Mouse (Mus musculus) limb, embryonic 10.5 days (tissue): ENCODE results near the gene Gna15. TPM values are rescaled to one million over a fixed set of nuclear protein-coding genes. Genes with fewer than 3 reads are reported as not detected.

Experiments
- DNase-seq: peaks from one replicate; pipeline ENCODE4 v3.0.0-alpha.2; 2017; ENCODE audit warnings: low spot score
- H3K27ac ChIP-seq: fragments of 300-500 bp; sonication (generic); 2 replicates; pipeline ENCODE4 v1.5.1; 2016; ENCODE audit warnings: mild to moderate bottlenecking
- H3K27me3 ChIP-seq: fragments of 300-500 bp; sonication (generic); 2 replicates; pipeline ENCODE4 v1.6.1; 2016; ENCODE audit warnings: low read depth, mild to moderate bottlenecking; ENCODE audit not compliant: poor library complexity, severe bottlenecking
- H3K36me3 ChIP-seq: fragments of 300-500 bp; sonication (generic); 2 replicates; pipeline ENCODE4 v1.6.1; 2016; ENCODE audit warnings: mild to moderate bottlenecking, moderate library complexity
- H3K4me1 ChIP-seq: fragments of 300-500 bp; sonication (generic); 2 replicates; pipeline ENCODE4 v1.6.1; 2016
- H3K4me3 ChIP-seq: fragments of 300-500 bp; sonication (generic); 2 replicates; pipeline ENCODE4 v1.5.1; 2016; ENCODE audit warnings: mild to moderate bottlenecking, moderate library complexity
- H3K9me3 ChIP-seq: fragments of 300-500 bp; sonication (generic); replicated peaks from 2 replicates; pipeline ENCODE4 v1.6.1; 2016; ENCODE audit warnings: mild to moderate bottlenecking
- WGBS: fragments of 180-500 bp; shearing (Covaris S2); methylation state at CpG from one replicate; pipeline ENCODE4 v1.1.7; 2016; 5-methylcytosine and 5-hydroxymethylcytosine counted together
- polyA plus RNA-seq: library from polyadenylated mRNA; unstranded; fragments of >200 nt; fragmentation: Nextera tagmentation; extraction: Ambion mirVana; gene quantifications from 2 replicates; pipeline ENCODE4 v1.2.1, GENCODE M21; 2016

The Gna15 gene
- polyA plus RNA-seq, 1 experiment from 2014 or later, result 0.80 TPM

DNA sequence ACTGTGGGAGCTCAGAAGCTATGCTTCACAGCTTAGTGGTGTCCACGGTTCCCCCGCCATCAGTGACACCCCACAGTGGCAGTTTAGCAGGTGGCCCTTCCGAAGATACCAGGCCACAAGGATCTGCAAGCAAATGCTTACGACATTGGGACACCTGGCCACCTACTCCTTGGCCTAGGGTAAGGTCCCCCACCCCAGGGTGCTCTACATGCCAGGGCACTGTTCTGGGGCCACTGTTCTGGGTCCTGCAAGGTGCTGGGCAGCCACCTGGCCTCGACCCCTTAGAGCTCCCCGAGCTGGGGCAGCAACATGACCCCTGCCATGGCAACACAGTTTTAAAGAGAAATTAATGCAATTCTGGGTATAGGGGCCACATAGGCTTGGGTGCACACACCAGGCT is 28.9 kb downstream of the Gna15 start:
- no peaks in the 10 kb centered on the region for H3K9me3 ChIP-seq
- peak overlapping the region; percentile 87 for H3K27ac ChIP-seq
- no peaks in the 10 kb centered on the region for H3K27me3 ChIP-seq
- no peak for DNase-seq
- 74% methylated on average over 6 of the region's 6 CpGs for WGBS
- peaks cover 42% of the 10 kb centered on the region for H3K4me1 ChIP-seq
- H3K36me3 ChIP-seq, result peaks cover 46% of the 10 kb centered on the region
- peak overlapping the region; percentile 90 for H3K4me3 ChIP-seq

DNA sequence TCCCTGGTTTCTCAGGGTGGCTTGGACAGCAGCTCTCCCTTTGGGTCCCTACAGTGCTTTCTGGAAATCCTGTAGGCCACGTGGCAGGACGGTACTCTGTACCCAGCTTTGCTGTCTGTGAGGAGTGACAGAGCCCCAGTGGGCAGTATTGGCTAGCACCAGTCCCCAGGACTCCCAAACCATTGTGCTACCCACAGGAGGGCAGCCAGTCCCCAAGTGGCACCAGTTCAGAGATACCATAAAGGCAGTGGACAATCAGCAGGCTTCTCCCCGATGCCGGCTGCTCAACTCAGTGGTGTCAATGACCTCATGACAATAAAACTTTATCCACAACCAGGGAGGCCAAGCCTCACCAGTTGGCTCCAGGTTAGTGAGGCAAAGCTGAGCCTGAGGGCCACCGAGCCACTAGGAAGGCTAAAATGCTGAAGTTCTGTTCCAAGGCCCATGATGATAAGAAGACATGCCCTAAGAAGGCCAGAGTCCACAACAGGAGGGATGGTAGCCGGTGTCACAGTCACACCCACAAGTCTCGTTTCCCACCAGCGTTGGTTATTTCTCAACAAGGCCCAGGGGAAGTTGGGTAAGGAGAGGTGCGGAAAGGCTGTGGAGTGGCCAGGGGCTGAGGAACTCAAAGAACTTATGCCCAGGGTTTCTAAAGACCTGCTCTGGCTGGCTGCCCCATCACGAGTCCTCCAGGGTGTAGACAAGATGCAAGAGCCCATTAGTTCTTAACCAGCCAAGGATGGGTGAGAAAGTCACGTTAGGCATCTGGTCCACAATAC is 29.6 kb downstream of the Gna15 start:
- peaks cover 41% of the 10 kb centered on the region for H3K4me1 ChIP-seq
- no peaks in the 10 kb centered on the region for H3K9me3 ChIP-seq
- H3K27me3 ChIP-seq, result no peaks in the 10 kb centered on the region
- H3K4me3 ChIP-seq, result peak overlapping the region; percentile 90
- H3K27ac ChIP-seq, result no peak overlapping the region
- 86% methylated on average over 11 of the region's 11 CpGs for WGBS
- peaks cover 53% of the 10 kb centered on the region for H3K36me3 ChIP-seq
- no peak for DNase-seq

DNA sequence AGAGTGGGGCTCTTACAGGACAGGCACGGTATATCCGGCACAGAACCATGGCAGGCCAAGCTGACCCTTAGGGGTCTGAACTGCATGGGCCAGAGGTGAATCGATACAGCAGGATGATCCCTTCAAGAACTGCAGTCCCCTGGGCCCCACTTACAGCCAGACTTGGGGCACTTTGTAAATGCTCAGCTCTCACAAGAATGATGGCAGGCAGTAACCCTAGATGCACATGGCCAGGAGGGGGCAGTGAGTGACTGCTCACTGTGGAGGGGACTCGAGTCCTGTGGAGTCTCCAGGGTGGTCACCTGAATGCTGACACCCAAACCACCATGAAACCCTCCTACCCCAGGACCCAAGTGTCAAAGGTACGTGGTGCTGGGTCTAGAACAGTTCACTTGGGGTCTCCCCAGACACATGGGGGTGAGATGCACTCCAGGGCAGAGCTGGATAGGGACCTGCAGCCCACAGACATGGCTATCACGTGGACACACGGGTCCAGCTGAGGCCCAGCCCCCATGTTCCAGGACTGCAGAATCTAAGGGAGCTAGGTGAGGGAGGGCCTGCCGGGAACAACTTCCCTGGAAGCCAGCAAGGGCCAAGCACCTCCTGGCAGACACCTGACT is 30.3 kb downstream of the Gna15 start:
- no peak for DNase-seq
- WGBS, result 88% methylated on average over 8 of the region's 8 CpGs
- Histone ChIP-seq H3K9me3 (no peaks in the 10 kb centered on the region), H3K27me3 (no peaks in the 10 kb centered on the region), H3K4me1 (peaks cover 34% of the 10 kb centered on the region), H3K4me3 (peak overlapping the region; percentile 90; the same call in 1 of the 2 replicates), H3K36me3 (peaks cover 60% of the 10 kb centered on the region), H3K27ac (no peak overlapping the region)

DNA sequence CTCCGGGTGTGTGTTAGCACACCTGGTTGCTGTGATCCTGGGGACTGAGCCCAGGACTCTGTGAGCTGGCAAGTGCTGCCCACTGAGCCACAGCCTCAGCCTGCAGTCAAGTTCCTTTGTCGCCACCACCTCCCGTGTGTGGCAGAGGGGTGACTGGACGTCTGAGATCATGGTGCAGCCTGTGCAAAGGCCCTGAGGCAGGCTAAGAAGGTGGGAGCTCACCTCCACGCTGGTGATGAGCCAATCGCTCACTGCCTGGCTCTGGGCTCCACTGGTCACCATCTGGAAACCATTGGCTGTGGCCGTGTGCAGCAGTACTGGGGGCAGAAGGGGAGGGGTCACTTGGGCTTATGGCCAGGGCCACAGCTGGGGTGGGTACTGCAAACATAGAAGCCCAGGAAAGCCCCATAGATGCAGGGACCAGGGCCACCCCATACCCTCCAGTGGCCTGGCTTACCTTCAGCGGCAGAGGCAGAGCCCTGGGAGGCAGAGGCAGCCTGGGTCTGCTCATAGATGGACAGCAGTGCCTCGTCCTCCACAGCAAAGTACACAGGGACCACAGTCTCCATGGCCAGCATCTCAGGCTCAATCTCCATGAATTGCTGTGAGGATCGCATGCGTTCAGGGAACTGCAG is 31.3 kb downstream of the Gna15 start:
- peak overlapping the region; percentile 16; the same call in 1 of the 2 replicates for H3K4me3 ChIP-seq
- DNase-seq, result no peak
- H3K27ac ChIP-seq, result no peak overlapping the region; the same call in 1 of the 2 replicates
- H3K4me1 ChIP-seq, result peaks cover 31% of the 10 kb centered on the region
- H3K27me3 ChIP-seq, result no peaks in the 10 kb centered on the region
- WGBS, result 84% methylated on average over 11 of the region's 11 CpGs
- no peaks in the 10 kb centered on the region for H3K9me3 ChIP-seq
- peaks cover 70% of the 10 kb centered on the region for H3K36me3 ChIP-seq

DNA sequence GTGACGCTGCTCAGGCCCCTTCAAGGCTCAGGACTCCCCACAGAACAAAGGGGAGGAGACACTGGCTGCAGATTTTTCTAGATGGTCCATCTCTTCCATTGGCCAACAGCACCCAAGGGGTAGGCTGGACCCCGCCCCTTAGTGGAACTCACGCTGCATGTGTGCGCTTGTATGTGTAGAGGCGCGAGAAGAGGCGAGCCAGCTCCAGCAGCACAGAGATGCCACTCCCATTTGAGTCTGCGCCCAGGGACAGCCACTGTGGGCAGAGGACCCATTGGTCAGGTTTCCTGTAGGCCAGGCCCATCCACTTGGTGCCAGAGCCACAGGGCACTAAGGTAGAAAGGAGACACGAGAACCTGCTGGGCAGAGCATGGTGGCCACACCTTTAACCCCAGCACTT is 33.0 kb downstream of the Gna15 start:
- Histone ChIP-seq H3K27ac (no peak overlapping the region), H3K27me3 (no peaks in the 10 kb centered on the region), H3K4me3 (no peak overlapping the region), H3K9me3 (no peaks in the 10 kb centered on the region), H3K36me3 (peaks cover 87% of the 10 kb centered on the region), H3K4me1 (peaks cover 25% of the 10 kb centered on the region)
- DNase-seq, result no peak
- WGBS, result 96% methylated on average over 9 of the region's 9 CpGs

DNA sequence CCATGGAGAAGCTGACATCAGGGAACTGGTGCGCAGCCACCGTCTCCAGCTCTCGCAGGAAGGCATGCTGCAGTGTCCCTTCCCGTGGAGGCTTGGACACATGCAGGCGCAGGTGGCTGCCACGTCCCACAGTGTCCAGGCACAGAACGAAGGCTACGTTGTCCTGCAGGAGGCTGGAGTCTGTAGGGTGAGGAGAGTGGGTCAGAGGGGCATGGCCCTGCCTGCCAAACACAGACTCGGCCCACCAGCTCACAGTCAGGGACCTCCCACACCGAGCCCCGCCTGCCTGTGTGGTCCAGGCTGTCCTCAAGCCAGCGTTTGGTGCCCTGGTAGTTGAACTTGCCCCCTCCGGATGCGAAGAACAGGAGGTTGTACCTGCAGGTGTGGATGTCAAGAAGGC is 34.1 kb downstream of the Gna15 start:
- Histone ChIP-seq H3K27ac (no peak overlapping the region), H3K36me3 (peaks cover 92% of the 10 kb centered on the region)
- 88% methylated on average over 14 of the region's 14 CpGs for WGBS

DNA sequence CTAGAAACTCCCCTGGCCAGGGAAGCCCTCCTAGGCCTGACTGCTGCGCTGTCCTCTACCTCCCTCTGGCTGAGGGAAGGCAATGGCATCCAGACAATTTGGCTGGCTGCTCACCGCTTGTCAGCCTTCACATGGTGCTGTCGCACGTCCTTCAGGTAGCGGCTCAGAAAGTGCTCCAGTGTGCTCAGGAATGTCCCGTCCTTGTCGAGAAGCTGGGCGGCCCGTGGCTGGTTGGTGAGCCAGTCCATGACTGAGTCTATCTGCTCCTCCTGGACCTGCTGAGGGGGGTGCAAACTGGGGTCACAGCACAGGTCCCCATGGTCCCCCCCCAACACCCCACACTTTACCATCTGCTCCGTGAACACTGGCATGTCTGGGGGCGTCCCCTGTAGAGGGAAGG is 35.9 kb downstream of the Gna15 start:
- DNase-seq, result no peak
- Histone ChIP-seq H3K9me3 (no peaks in the 10 kb centered on the region), H3K27me3 (0 out of 2 replicates have a peak, but pooled peaks cover under 1% of the 10 kb centered on the region), H3K4me1 (0 out of 2 replicates have a peak, but pooled peaks cover 3% of the 10 kb centered on the region), H3K36me3 (peaks cover 75% of the 10 kb centered on the region), H3K27ac (no peak overlapping the region), H3K4me3 (no peak overlapping the region)
- 88% methylated on average over 11 of the region's 11 CpGs for WGBS

More for the DNA sequence above, 34.1 kb downstream of the Gna15 start:
- DNase-seq, result no peak
- no peaks in the 10 kb centered on the region for H3K9me3 ChIP-seq
- no peaks in the 10 kb centered on the region for H3K27me3 ChIP-seq
- H3K4me1 ChIP-seq, result peaks cover 16% of the 10 kb centered on the region
- H3K4me3 ChIP-seq, result no peak overlapping the region

DNA sequence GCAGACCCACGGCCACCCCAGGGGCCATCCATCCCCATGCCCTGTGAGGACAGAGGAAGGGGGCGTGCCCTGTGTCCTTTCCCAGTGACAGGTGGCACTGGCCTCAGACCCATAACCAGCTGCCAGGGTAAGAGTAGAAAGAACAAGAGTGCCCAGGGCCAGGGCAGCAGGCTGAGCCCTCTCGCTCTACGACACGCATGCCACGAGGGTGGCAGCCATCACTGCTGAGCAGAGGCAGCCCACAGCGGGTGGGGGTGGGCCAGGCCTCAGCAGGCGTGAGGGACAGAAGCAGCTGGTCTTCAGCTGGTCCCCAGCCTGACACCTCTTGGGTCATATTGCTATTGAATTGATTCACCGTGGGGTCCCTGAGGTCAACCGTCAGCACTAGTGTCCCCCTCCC is 37.5 kb downstream of the Gna15 start:
- peaks cover 12% of the 10 kb centered on the region for H3K4me1 ChIP-seq
- H3K9me3 ChIP-seq, result no peaks in the 10 kb centered on the region
- H3K36me3 ChIP-seq, result peaks cover 59% of the 10 kb centered on the region
- 90% methylated on average over 10 of the region's 10 CpGs for WGBS
- DNase-seq, result no peak
- no peak overlapping the region for H3K4me3 ChIP-seq
- H3K27ac ChIP-seq, result no peak overlapping the region
- peaks cover 16% of the 10 kb centered on the region for H3K27me3 ChIP-seq

DNA sequence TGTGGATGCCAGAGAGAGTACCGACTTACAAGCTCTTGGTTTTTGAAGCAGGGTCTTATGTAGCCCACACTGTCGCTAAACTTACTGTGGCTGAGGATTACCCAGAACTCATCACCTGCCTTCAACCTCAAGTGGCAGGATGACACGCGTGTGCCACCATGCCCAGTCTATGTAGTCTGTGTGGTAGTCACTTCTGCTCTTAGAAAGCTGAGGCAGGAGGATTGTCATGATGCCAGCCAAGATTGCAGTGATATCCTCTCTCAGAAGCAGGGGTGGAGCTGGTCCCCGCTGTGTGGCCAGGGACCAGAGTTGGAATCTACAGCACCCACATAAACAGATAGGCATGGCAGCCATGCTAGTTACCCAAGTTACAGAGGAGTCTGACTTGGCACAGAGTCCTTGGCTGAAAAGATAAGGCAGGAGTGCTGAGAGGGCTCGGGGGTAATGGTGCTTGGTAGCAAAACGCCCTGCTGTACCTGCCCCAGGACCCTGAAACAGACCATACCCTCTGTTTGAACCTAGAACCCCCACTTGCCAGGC is 38.5 kb downstream of the Gna15 start:
- Histone ChIP-seq H3K27me3 (peaks cover 26% of the 10 kb centered on the region), H3K4me3 (no peak overlapping the region), H3K36me3 (peaks cover 50% of the 10 kb centered on the region), H3K27ac (no peak overlapping the region), H3K4me1 (peaks cover 12% of the 10 kb centered on the region), H3K9me3 (no peaks in the 10 kb centered on the region)
- 76% methylated on average over 7 of the region's 7 CpGs for WGBS
- no peak for DNase-seq

DNA sequence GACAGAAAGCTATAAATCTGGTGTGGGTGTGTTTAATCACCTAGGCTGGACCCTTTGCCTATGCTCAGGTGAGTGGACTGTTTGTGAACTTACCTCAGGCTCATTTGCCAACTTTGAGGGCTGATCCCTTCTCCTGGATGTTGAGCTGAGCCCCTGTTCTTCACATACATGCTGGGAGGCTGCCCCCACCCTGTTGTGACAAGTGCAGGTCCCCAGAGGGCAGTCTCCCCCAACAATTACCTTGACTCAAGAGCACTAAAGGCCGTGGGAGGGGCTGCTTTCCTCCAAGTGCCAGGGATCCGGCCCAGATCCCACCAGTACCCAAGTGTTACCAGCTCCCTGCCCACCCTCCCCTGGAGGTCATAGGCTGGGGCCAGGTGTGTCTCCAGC is 39.0 kb downstream of the Gna15 start:
- Histone ChIP-seq H3K9me3 (no peaks in the 10 kb centered on the region), H3K27ac (no peak overlapping the region), H3K27me3 (peaks cover 31% of the 10 kb centered on the region), H3K36me3 (peaks cover 45% of the 10 kb centered on the region), H3K4me3 (no peak overlapping the region), H3K4me1 (peaks cover 11% of the 10 kb centered on the region)
- no peak for DNase-seq
- 37% methylated on average over 2 of the region's 2 CpGs for WGBS

DNA sequence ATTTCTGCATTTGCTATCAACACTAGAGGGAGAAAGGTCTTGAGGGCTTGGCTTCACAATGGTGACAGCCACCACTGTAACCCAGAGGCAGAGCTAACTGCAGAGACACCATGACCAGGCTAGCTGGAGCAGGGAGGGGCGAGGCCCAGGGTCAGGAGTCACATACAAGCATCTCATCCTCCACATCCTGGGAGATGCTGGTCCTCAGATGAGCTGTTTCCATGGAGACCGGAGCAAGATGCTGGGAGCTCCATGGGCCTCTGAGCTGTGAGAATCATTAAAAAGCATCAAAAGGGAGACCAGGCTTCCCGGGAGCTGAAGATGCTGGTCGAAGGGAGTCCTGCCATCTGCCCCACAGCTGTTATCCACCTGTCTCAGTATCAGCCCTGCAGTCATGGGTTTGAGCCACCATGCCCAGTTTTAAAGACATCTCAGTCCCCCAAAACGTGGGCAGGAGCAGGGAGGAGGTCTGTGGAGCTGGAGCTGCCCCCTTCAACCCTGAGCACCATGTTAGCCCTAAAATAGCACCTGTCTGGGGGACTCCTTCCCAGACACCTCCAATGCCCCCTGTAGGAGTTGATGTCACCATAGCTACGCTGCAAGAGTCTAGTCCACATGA is 39.5 kb downstream of the Gna15 start:
- DNase-seq, result no peak
- Histone ChIP-seq H3K9me3 (no peaks in the 10 kb centered on the region), H3K27me3 (peaks cover 36% of the 10 kb centered on the region), H3K36me3 (peaks cover 40% of the 10 kb centered on the region), H3K4me3 (no peak overlapping the region), H3K27ac (no peak overlapping the region), H3K4me1 (peaks cover 9% of the 10 kb centered on the region)
- 72% methylated on average over 6 of the region's 6 CpGs for WGBS

DNA sequence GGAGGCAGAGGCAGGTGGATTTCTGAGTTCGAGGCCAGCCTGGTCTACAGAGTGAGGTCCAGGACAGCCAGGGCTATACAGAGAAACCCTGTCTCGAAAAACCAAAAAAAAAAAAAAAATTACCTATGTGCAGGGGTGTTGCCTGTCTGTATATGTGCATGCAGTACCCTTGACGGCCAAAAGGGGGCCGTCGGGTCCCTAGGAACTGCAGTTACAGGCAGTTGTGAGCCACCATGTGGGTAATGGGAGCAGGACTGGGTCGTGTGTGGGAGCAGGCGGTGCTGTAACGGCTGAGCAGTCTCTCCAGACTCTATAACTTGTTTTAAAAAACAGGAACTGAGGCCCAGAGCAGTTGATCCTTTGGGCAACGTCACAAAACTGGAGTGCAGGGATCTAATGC is 40.0 kb downstream of the Gna15 start:
- peak; percentile 62 for DNase-seq

More for the DNA sequence above, 40.0 kb downstream of the Gna15 start:
- no peaks in the 10 kb centered on the region for H3K9me3 ChIP-seq
- H3K4me3 ChIP-seq, result no peak overlapping the region
- peaks cover 34% of the 10 kb centered on the region for H3K36me3 ChIP-seq
- peaks cover 9% of the 10 kb centered on the region for H3K4me1 ChIP-seq
- no peak overlapping the region for H3K27ac ChIP-seq
- H3K27me3 ChIP-seq, result peaks cover 38% of the 10 kb centered on the region
- WGBS, result 22% methylated on average over 9 of the region's 9 CpGs
